Mouse (Mus musculus) induced T-regulatory cell, adult 2 months (primary cell): ENCODE results near the gene Trem3.

Experiments
- DNase-seq: peaks from one replicate; pipeline ENCODE4 v3.0.0-alpha.2; 2012; ENCODE audit warnings: low read depth

Trem3 gene

GRCm38 (mm10) chr17:48272158-48272557 lies 24.6 kb downstream of the Trem3 start:
- DNase-seq, result no peak

GRCm38 (mm10) chr17:48272598-48272997 lies 25.0 kb downstream of the Trem3 start:
- no peak for DNase-seq

- no peak for DNase-seq
Measured at GRCm38 (mm10) chr17:48274098-48274497, 26.5 kb downstream of the Trem3 start.

GRCm38 (mm10) chr17:48274885-48275284 lies 27.3 kb downstream of the Trem3 start:
- peak; percentile 85 for DNase-seq

DNA sequence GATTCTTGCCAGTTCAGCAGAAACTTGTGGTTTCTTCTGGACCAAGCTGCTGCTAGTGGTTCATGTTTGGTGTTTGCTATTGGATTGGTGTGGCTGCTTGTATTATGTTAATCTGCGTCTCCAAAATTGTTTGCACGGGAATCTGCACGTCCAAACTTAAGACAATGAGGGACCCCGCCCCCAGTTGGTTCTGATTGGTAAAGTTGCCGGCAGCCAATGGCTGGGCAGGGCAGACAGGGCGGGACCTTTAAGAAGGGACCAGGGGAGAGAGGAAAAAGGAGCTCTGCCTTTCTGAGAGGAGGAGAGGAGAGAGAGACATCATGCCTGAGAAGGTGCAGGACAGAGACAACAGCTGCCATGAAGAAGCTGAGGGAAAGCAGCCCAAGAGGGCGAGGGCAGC lies 28.2 kb downstream of the Trem3 start:
- no peak for DNase-seq

DNA sequence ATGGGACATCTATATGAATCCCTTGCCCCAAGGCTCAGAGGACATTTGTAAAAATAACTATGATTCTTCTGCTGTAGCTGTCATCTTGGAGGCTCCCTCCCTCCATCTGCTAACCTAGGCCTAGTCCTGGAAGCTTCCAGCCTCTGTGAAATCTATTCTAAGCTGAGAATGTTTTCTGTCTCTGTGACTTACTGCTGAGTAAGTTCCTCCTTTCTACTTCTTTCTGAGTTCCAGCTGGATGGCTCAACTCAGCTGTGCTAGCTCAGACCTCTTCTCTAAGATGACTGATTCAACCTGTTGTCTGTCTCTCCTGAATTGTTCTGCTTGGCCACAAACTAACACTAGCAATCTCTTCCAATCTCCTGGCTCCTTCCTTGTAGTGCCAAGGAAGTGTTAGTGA lies 30.8 kb downstream of the Trem3 start:
- DNase-seq, result no peak

- DNase-seq, result no peak
Measured at GRCm38 (mm10) chr17:48279002-48279401, 31.4 kb downstream of the Trem3 start.

DNA sequence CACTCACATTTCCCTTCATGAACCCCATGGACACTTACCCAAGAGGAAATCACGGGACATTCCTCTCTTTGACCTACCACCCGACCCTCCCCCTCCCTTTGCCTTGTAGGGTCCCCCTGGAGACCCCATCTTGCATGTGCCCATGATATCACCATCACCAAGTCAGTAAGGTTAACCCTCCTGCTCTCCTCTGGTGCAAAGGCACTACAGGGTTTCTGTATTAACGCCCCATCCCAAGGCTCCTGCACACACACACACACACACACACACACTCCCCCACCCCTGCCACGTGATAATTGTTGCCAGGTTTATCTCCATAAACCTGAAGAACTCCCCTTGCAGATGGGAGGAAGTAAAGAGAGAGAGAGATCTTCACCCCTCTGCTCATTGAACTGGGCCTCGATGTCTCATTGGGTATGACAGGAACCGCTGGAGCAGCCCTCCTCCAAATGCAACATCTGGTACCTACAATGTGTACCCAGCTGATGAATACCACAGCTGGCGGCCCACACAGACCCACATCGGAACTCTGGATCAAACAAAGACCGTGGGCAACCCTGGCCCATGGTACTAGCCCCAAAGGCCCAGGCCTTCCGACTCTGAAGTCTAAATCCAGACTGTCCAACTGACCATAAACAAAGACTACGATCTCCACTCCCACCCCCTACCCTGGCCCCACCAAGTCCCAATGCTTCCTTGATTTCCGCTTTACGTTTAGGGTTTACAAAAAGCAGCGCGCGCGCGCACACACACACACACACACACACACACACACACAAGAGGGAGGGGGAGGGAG lies 33.6 kb downstream of the Trem3 start:
- no peak for DNase-seq

DNA sequence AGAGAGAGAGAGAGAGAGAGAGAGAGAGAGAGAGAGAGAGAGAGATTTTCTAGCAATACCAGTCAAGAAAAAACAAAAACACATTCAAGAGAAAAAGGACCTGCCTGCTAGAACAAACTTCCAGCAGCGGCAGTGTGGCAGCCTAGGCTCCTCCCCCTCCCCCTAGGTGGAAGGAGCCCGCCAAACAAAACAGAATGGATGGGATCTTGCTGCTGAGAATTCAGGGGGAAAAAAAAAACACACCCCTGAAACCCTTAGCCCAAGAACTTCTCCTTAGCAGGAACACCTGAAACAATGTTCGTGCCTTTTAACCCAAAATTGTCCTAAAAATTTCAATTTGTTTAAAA lies 34.1 kb downstream of the Trem3 start:
- no peak for DNase-seq

- DNase-seq, result peak; percentile 19
Measured at GRCm38 (mm10) chr17:48286765-48287164, 39.2 kb downstream of the Trem3 start.

- peak; percentile 58 for DNase-seq
Measured at GRCm38 (mm10) chr17:48287276-48287675, 39.7 kb downstream of the Trem3 start.

DNA sequence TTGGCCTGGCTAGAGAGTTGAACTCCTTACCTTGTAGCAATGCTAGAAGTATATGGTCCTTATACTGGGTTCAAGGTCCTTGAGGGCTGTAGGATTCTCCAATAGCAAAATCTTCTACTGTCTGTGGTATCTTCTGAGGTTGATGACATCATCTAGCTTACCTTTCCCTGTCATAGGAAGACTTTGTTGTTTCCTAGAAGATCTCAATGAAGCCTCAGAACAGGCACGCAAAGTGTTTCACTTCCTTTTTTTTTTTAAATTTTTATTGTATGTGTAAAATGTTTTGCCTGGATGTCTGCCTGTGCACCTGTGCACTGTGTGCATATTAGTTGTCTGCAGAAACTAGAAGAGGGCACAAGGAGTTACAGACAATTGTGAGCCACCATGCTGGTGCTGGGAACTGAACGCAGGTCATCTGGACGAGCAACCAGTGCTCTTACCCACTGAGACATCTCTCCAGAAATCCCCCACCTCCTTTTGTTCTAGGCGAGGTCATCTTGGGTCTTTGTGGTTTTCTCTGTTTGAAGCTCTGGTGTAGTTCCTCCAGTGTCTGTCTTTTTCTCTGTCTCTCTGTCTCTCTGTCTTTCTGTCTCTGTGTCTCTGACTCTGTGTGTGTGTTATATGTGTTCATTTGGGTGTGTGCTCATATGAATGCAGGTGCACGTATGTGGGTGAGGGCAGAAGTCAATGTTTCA lies 46.1 kb downstream of the Trem3 start:
- peak; percentile 38 for DNase-seq

DNA sequence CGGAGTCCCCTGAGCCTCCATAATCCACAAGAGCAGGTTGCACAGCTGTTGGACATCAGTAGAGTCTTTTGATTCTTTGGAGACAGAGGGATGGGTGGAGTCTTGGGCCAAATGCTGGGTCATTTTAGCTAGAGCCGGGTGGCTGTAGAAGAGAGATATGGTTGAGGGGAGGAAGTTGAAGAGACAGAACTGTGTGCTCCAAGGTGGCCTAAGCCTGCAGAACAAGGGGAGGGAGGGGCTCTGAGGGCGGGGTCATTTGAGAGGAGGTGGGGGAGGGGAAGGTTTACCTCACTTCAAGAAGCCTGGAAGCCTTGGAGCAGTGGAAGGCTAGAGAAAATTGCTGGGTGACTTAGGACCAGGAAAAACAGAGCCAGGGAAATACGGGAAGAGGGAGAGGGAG lies 51.6 kb downstream of the Trem3 start, which contains the start of gene Treml2:
Gene Treml2 (plus strand): TSS at position 296 of the 400 bp plus-strand sequence.
- peak; percentile 40 for DNase-seq

GRCm38 (mm10) chr17:48299756-48300155 lies 52.2 kb downstream of the Trem3 start:
- DNase-seq, result no peak

- peak; percentile 63 for DNase-seq
Measured at GRCm38 (mm10) chr17:48300199-48300598, 52.6 kb downstream of the Trem3 start.

DNA sequence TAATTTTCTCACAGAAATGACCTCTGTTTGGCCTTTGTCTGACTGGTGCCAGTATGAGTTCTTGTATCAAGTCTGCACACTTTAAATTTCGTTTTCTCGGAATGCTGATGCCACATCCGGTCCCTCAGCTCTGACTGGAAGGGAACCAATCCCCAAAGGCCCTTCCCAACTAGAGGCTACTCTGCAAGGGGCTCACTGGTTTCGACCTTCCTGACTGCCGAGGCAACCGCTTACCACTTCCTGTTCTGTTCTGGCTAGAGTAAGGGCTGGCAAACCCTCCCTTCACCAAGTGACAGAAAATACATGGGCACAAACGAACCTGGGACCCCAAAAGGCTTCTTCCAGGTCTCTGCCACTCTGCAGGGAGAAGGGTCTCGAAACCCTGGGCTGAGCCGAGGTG lies 53.3 kb downstream of the Trem3 start:
- peak; percentile 67 for DNase-seq

- peak; percentile 25 for DNase-seq
Measured at GRCm38 (mm10) chr17:48301792-48302191, 54.2 kb downstream of the Trem3 start.
